Mouse (Mus musculus): ENCODE results near the gene Cep41.

GRCm38 (mm10) chr6:30649651-30650296, 43.8 kb downstream of the Cep41 start:
- no peak for TF ChIP-seq CTCF (IDR thresholded peaks at IDR 0.05; ENCODE audit: low read depth)
- TF ChIP-seq EP300 (IDR thresholded peaks at IDR 0.05; ENCODE audit: low read depth), result no peak
